Mouse (Mus musculus): ENCODE measurements around the gene Olfr272. TPM values are rescaled to one million over a fixed set of nuclear protein-coding genes. Genes with fewer than 3 reads are reported as not detected.

Gene Olfr272
- polyA plus RNA-seq (2015; fragmentation: Nextera tagmentation; extraction: Ambion mirVana) = not detected in 2 replicates

- H3K36me3 ChIP-seq (ENCODE audit: insufficient read depth, low read length) = no peaks in the 10 kb centered on the region
- no peak within 1 kb of the TSS for H3K4me2 ChIP-seq (replicated peaks; ENCODE audit: low read depth, low read length)
- DNase-seq (ENCODE audit: low spot score) (no peak), ATAC-seq (no peak)
- no peak within 1 kb of the TSS for H3K9ac ChIP-seq (replicated peaks; ENCODE audit: low read depth)
- H3K9me3 ChIP-seq (ENCODE audit: low read length) = no peaks in the 10 kb centered on the region
- H3K4me1 ChIP-seq (ENCODE audit: insufficient read depth, low read depth, low read length) = no peaks in the 10 kb centered on the region
- no peak within 1 kb of the TSS for H3K27ac ChIP-seq (ENCODE audit: low read length)
- H3K27me3 ChIP-seq (replicated peaks; ENCODE audit: insufficient read depth, low read length) = no peaks in the 10 kb centered on the region
- no peak within 1 kb of the TSS for H3K4me3 ChIP-seq (ENCODE audit: low read depth, low read length)
- WGBS = 79% methylated on average over 2 of the region's 2 CpGs
- no peak for TF ChIP-seq CTCF (IDR thresholded peaks at IDR 0.05)
Observed at GRCm38 (mm10) chr4:52919078-52919477, at the start of gene Olfr272. Gene Olfr272, minus strand, starts transcription at chr4:52919178.

GRCm38 (mm10) chr4:52964247-52964646, 45.3 kb upstream of the Olfr272 start, which contains the start of gene Olfr270:
Gene Olfr270, plus strand, starts transcription at chr4:52964547.
- H3K9ac ChIP-seq (replicated peaks; ENCODE audit: low read depth) = no peak within 1 kb of the TSS
- 0 out of 2 replicates have a peak, but pooled peaks cover 4% of the 10 kb centered on the region for H3K27me3 ChIP-seq (replicated peaks; ENCODE audit: insufficient read depth, low read length)
- H3K27ac ChIP-seq (ENCODE audit: low read length) = no peak within 1 kb of the TSS
- H3K4me3 ChIP-seq (ENCODE audit: low read depth, low read length) = no peak within 1 kb of the TSS
- no peak within 1 kb of the TSS for H3K4me2 ChIP-seq (replicated peaks; ENCODE audit: low read depth, low read length)
- DNase-seq (ENCODE audit: low spot score) (no peak), ATAC-seq (no peak)
- H3K4me1 ChIP-seq (ENCODE audit: insufficient read depth, low read depth, low read length) = no peaks in the 10 kb centered on the region
- H3K36me3 ChIP-seq (ENCODE audit: insufficient read depth, low read length) = no peaks in the 10 kb centered on the region
- H3K9me3 ChIP-seq (ENCODE audit: low read length) = no peaks in the 10 kb centered on the region
- TF ChIP-seq EP300 (IDR thresholded peaks at IDR 0.05) (no peak), CTCF (IDR thresholded peaks at IDR 0.05) (no peak)

DNA sequence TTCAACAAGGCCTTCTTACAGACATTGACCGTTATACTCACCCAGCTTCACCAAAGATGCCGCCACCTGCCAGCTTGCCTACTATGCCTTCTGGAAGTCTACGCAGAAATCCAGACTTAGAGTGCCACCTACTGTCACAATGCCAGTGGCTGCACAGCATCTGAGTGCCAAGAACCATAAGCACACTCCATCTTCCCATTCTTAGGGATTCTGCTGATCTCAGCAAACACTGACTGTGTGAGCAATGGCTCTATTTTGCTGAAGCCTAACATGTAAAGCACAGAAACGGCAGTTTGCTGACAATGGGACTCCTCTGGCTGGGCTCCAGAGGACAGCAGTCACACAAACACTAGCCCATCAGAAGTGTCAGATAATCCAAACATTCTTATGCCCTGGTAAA, 39.7 kb upstream of the Olfr272 start:
- WGBS = 15% methylated on average over 4 of the region's 4 CpGs
- peak; percentile 70 for ATAC-seq
- DNase-seq (ENCODE audit: low spot score) = peak; percentile 52
- TF ChIP-seq EP300 (IDR thresholded peaks at IDR 0.05) (no peak), CTCF (IDR thresholded peaks at IDR 0.05) (peak; percentile 58)
- H3K36me3 ChIP-seq (ENCODE audit: insufficient read depth, low read length) = no peaks in the 10 kb centered on the region
- H3K27me3 ChIP-seq (replicated peaks; ENCODE audit: insufficient read depth, low read length) = 0 out of 2 replicates have a peak, but pooled peaks cover 4% of the 10 kb centered on the region
- H3K9me3 ChIP-seq (ENCODE audit: low read length) = no peaks in the 10 kb centered on the region
- no peak overlapping the region for H3K9ac ChIP-seq (replicated peaks; ENCODE audit: low read depth)
- no peak overlapping the region for H3K4me3 ChIP-seq (ENCODE audit: low read depth, low read length)
- H3K4me1 ChIP-seq (ENCODE audit: insufficient read depth, low read depth, low read length) = no peaks in the 10 kb centered on the region
- H3K27ac ChIP-seq (ENCODE audit: low read length) = no peak overlapping the region
- H3K4me2 ChIP-seq (replicated peaks; ENCODE audit: low read depth, low read length) = no peak overlapping the region

DNA sequence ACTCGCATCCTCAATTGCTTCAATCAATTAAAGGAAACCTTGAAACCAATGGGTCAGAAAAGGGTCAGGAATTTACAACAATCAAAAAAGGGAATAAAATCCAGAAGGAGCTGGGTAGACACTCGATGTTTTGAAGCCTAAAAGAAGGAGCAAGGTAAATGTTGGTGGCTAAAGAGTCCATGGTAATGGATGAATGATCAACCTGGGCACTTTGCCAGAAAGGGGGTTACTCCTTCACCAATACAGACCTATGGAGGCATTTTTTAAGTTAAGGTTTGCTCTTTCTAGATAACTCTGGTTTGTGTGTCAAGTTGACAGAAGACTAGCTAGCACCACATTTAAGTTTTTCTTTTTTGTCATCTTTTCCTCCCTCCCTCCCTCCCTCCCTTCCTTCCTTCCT, 30.0 kb upstream of the Olfr272 start:
- H3K4me1 ChIP-seq (ENCODE audit: insufficient read depth, low read depth, low read length) = no peaks in the 10 kb centered on the region
- no peaks in the 10 kb centered on the region for H3K27me3 ChIP-seq (replicated peaks; ENCODE audit: insufficient read depth, low read length)
- H3K4me2 ChIP-seq (replicated peaks; ENCODE audit: low read depth, low read length) = no peak overlapping the region
- H3K36me3 ChIP-seq (ENCODE audit: insufficient read depth, low read length) = no peaks in the 10 kb centered on the region
- ATAC-seq (no peak), DNase-seq (ENCODE audit: low spot score) (no peak)
- no peak overlapping the region for H3K27ac ChIP-seq (ENCODE audit: low read length)
- no peak for TF ChIP-seq EP300 (IDR thresholded peaks at IDR 0.05)
- TF ChIP-seq CTCF (IDR thresholded peaks at IDR 0.05) = no peak
- no peaks in the 10 kb centered on the region for H3K9me3 ChIP-seq (ENCODE audit: low read length)
- H3K9ac ChIP-seq (replicated peaks; ENCODE audit: low read depth) = no peak overlapping the region
- no peak overlapping the region for H3K4me3 ChIP-seq (ENCODE audit: low read depth, low read length)
- WGBS = 73% methylated on average over 2 of the region's 2 CpGs

- no peak for DNase-seq (ENCODE audit: low spot score)
Observed at GRCm38 (mm10) chr4:52946665-52947064, 27.7 kb upstream of the Olfr272 start.

GRCm38 (mm10) chr4:52930480-52930879, 11.5 kb upstream of the Olfr272 start:
- H3K4me1 ChIP-seq (ENCODE audit: insufficient read depth, low read depth, low read length) = no peaks in the 10 kb centered on the region
- no peak for DNase-seq (ENCODE audit: low spot score)
- H3K9me3 ChIP-seq (ENCODE audit: low read length) = no peaks in the 10 kb centered on the region
- ATAC-seq = no peak
- H3K36me3 ChIP-seq (ENCODE audit: insufficient read depth, low read length) = no peaks in the 10 kb centered on the region
- no peaks in the 10 kb centered on the region for H3K27me3 ChIP-seq (replicated peaks; ENCODE audit: insufficient read depth, low read length)
- H3K27ac ChIP-seq (ENCODE audit: low read length) = no peak overlapping the region
- WGBS = 81% methylated on average over 4 of the region's 4 CpGs
- H3K9ac ChIP-seq (replicated peaks; ENCODE audit: low read depth) = no peak overlapping the region
- no peak overlapping the region for H3K4me3 ChIP-seq (ENCODE audit: low read depth, low read length)
- no peak overlapping the region for H3K4me2 ChIP-seq (replicated peaks; ENCODE audit: low read depth, low read length)
- TF ChIP-seq CTCF (IDR thresholded peaks at IDR 0.05) = no peak
- TF ChIP-seq EP300 (IDR thresholded peaks at IDR 0.05) = no peak

More at GRCm38 (mm10) chr4:52946665-52947064, 27.7 kb upstream of the Olfr272 start:
- no peaks in the 10 kb centered on the region for H3K36me3 ChIP-seq (ENCODE audit: insufficient read depth, low read length)
- ATAC-seq = no peak
- no peaks in the 10 kb centered on the region for H3K4me1 ChIP-seq (ENCODE audit: insufficient read depth, low read depth, low read length)
- H3K4me3 ChIP-seq (ENCODE audit: low read depth, low read length) = no peak overlapping the region
- no peak overlapping the region for H3K9ac ChIP-seq (replicated peaks; ENCODE audit: low read depth)
- no peaks in the 10 kb centered on the region for H3K9me3 ChIP-seq (ENCODE audit: low read length)
- H3K4me2 ChIP-seq (replicated peaks; ENCODE audit: low read depth, low read length) = no peak overlapping the region
- H3K27ac ChIP-seq (ENCODE audit: low read length) = no peak overlapping the region
- TF ChIP-seq EP300 (IDR thresholded peaks at IDR 0.05) = no peak
- TF ChIP-seq CTCF (IDR thresholded peaks at IDR 0.05) = no peak
- H3K27me3 ChIP-seq (replicated peaks; ENCODE audit: insufficient read depth, low read length) = no peaks in the 10 kb centered on the region

GRCm38 (mm10) chr4:52917311-52917688, 1.7 kb downstream of the Olfr272 start:
- ATAC-seq (no peak), DNase-seq (ENCODE audit: low spot score) (no peak)
- H3K9me3 ChIP-seq (ENCODE audit: low read length) = no peaks in the 10 kb centered on the region
- H3K36me3 ChIP-seq (ENCODE audit: insufficient read depth, low read length) = no peaks in the 10 kb centered on the region
- H3K4me1 ChIP-seq (ENCODE audit: insufficient read depth, low read depth, low read length) = no peaks in the 10 kb centered on the region
- no peaks in the 10 kb centered on the region for H3K27me3 ChIP-seq (replicated peaks; ENCODE audit: insufficient read depth, low read length)
- H3K4me2 ChIP-seq (replicated peaks; ENCODE audit: low read depth, low read length) = no peak overlapping the region
- no peak overlapping the region for H3K27ac ChIP-seq (ENCODE audit: low read length)
- WGBS = 85% methylated on average over 2 of the region's 2 CpGs
- TF ChIP-seq EP300 (IDR thresholded peaks at IDR 0.05) = no peak
- no peak for TF ChIP-seq CTCF (IDR thresholded peaks at IDR 0.05)
- H3K4me3 ChIP-seq (ENCODE audit: low read depth, low read length) = no peak overlapping the region
- H3K9ac ChIP-seq (replicated peaks; ENCODE audit: low read depth) = no peak overlapping the region
